Mouse (Mus musculus) kidney, adult 2 months (tissue): ENCODE results near the gene Nmu. TPM values are rescaled to one million over a fixed set of nuclear protein-coding genes. Genes with fewer than 3 reads are reported as not detected.

Source experiments
- DNase-seq: peaks from one replicate; pipeline ENCODE4 v3.0.0; 2021
- H3K27ac ChIP-seq: fragments of 200-500 bp; 2 replicates; pipeline ENCODE4 v1.5.1; 2012; ENCODE audit warnings: low read depth, low read length, control low read depth, inconsistent platforms; ENCODE audit not compliant: insufficient read depth
- H3K27me3 ChIP-seq: fragments of 200-500 bp; replicated peaks from 2 replicates; pipeline ENCODE4 v1.6.1; 2012; ENCODE audit warnings: mild to moderate bottlenecking, moderate library complexity, low read length, inconsistent platforms; ENCODE audit not compliant: control insufficient read depth, insufficient read depth
- H3K36me3 ChIP-seq: fragments of 200-500 bp; 2 replicates; pipeline ENCODE4 v1.6.1; 2012; ENCODE audit warnings: mild to moderate bottlenecking, moderate library complexity, low read length, inconsistent platforms; ENCODE audit not compliant: control insufficient read depth, insufficient read depth
- H3K4me1 ChIP-seq: fragments of 200-500 bp; 2 replicates; pipeline ENCODE4 v1.6.1; 2011; ENCODE audit warnings: low read length; ENCODE audit not compliant: control insufficient read depth, insufficient read depth
- H3K4me3 ChIP-seq: fragments of 200-500 bp; 2 replicates; pipeline ENCODE4 v1.5.1; 2011; ENCODE audit warnings: mild to moderate bottlenecking, low read depth, low read length, control low read depth; ENCODE audit not compliant: insufficient read depth
- CTCF ChIP-seq: fragments of 200-500 bp; conservative IDR thresholded peaks from 2 replicates; pipeline ENCODE4 v1.5.1; 2011; ENCODE audit warnings: low read depth, mild to moderate bottlenecking, control low read depth, low read length, moderate library complexity, mixed read lengths; ENCODE audit not compliant: insufficient read depth, insufficient read length
- POLR2A ChIP-seq: fragments of 200-500 bp; IDR thresholded peaks from one replicate; pipeline ENCODE4 v1.6.1; 2011; ENCODE audit warnings: low read depth, low read length, control low read depth
- WGBS: fragments of 180-500 bp; shearing (Covaris S2); methylation state at CpG from one replicate; pipeline ENCODE4 v1.1.7; 2018; 5-methylcytosine and 5-hydroxymethylcytosine counted together
- polyA plus RNA-seq: library from polyadenylated mRNA; depleted of rRNA; stranded (reverse); fragments of >200 nt; gene quantifications from 2 replicates; pipeline ENCODE4 v1.2.3, GENCODE M21; 2012; rRNA removed

The Nmu gene
- not detected in 2 replicates for polyA plus RNA-seq

DNA sequence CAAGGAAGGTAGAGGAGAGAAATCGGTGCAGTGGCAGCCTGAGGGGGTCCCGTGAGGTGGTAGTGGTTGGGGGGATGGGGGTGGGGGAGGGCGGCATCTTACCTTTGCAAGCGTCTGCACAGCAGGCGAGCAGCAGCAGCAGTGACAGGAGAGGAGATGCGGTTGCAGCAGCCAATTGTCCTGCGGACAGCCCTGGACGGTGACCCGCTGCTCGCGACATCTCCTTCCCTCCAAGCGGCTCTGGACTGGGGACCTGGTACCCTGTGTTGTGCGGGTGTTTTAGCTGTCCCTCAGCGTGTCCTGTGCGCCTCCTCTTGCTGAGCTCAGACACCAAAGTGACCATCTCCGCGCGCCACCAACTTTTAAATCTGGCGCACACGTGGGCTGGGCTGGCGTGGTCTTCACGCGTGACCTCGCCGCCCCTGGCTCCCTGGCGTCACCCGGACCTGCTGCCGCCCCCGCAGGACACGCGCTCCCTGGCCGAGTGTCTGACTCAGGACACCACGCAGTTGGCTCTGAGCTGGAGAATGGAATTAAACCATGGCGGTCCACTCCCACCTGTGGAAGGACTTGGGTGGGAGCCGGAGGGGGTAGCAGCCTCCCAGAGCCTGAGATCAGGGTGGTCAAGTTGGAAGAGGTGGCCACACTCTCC, at the start of gene Nmu:
TSS of gene Nmu (minus strand) at position 336 of the 652 bp plus-strand sequence.
- WGBS = 1% methylated on average over 35 of the region's 35 CpGs
- no peak within 1 kb of the TSS for H3K4me3 ChIP-seq
- no peak for TF ChIP-seq POLR2A
- TF ChIP-seq CTCF = no peak
- no peaks in the 10 kb centered on the region for H3K4me1 ChIP-seq
- no peak for DNase-seq
- peaks cover 2% of the 10 kb centered on the region for H3K27me3 ChIP-seq
- H3K27ac ChIP-seq = no peak within 1 kb of the TSS
- no peaks in the 10 kb centered on the region for H3K36me3 ChIP-seq

GRCm38 (mm10) chr5:76411697-76412096, 48.1 kb upstream of the Nmu start:
- TF ChIP-seq POLR2A = no peak
- TF ChIP-seq CTCF = no peak
- Histone ChIP-seq H3K4me1 (no peaks in the 10 kb centered on the region), H3K36me3 (no peaks in the 10 kb centered on the region), H3K4me3 (no peak overlapping the region), H3K27me3 (no peaks in the 10 kb centered on the region; the same call in 1 of the 2 replicates), H3K27ac (no peak overlapping the region)
- 50% methylated on average over 4 of the region's 4 CpGs for whole genome bisulfite sequencing
- DNase-seq = no peak

DNA sequence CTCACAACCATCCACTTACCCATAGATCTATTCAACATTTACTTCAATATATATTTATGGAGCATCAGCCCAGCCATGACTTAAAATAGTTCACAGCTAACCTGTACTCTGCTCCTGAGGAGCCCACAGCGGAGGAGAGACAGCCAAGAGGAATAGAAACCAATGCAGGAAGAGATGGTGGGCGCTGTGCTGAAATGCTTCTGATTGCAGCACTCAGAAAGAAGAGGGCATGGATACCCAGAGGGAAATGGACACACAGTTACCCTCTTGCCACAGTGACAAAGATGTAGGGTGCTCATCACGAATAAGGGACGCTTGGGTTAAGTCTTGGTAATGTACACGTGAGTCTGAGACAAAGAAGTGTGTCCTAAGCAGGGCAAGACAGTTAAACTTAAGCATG, 30.8 kb upstream of the Nmu start:
- no peak overlapping the region for H3K4me3 ChIP-seq
- 92% methylated on average over 5 of the region's 5 CpGs for WGBS
- TF ChIP-seq CTCF = no peak
- no peak for TF ChIP-seq POLR2A
- H3K36me3 ChIP-seq = no peaks in the 10 kb centered on the region
- no peaks in the 10 kb centered on the region for H3K4me1 ChIP-seq
- no peak overlapping the region for H3K27ac ChIP-seq
- DNase-seq = no peak
- no peaks in the 10 kb centered on the region for H3K27me3 ChIP-seq

- no peak for DNase-seq
- no peak for TF ChIP-seq POLR2A
- no peak for TF ChIP-seq CTCF
- 89% methylated on average over 10 of the region's 10 CpGs for WGBS
- H3K36me3 ChIP-seq = no peaks in the 10 kb centered on the region
- H3K4me1 ChIP-seq = no peaks in the 10 kb centered on the region
- H3K27ac ChIP-seq = no peak overlapping the region
- no peak overlapping the region for H3K4me3 ChIP-seq
- H3K27me3 ChIP-seq = no peaks in the 10 kb centered on the region
These were observed 25.6 kb upstream of the Nmu start for GRCm38 (mm10) chr5:76389041-76389795.

DNA sequence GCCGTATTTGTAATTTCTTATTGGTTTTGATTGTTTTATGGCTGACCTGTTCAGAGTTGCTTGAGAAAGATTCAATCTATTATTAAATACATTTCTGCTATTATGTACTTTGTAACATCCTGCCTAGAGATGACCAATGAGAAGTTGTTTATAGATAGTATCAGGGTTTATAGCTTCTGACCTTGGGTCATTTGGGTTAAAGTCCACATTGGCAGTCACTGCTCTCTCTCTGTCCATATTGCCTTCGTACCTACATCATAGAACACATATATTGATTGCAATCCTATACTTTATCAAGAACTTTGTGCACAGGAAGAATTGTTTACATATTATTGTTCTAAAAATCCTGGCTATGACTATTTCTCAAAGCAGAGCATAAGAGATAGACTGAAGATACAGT, 24.9 kb upstream of the Nmu start:
- Histone ChIP-seq H3K4me3 (no peak overlapping the region), H3K4me1 (no peaks in the 10 kb centered on the region), H3K27me3 (no peaks in the 10 kb centered on the region), H3K27ac (no peak overlapping the region), H3K36me3 (no peaks in the 10 kb centered on the region)
- TF ChIP-seq POLR2A (no peak), CTCF (no peak)
- WGBS = 87% methylated on average over 2 of the region's 2 CpGs
- DNase-seq = no peak

GRCm38 (mm10) chr5:76383673-76384072, 20.1 kb upstream of the Nmu start:
- DNase-seq = no peak
- Histone ChIP-seq H3K27me3 (no peaks in the 10 kb centered on the region; the same call in 1 of the 2 replicates), H3K4me3 (no peak overlapping the region), H3K27ac (no peak overlapping the region), H3K4me1 (no peaks in the 10 kb centered on the region), H3K36me3 (no peaks in the 10 kb centered on the region)
- WGBS = 48% methylated on average over 6 of the region's 6 CpGs
- TF ChIP-seq POLR2A (no peak), CTCF (no peak)

DNA sequence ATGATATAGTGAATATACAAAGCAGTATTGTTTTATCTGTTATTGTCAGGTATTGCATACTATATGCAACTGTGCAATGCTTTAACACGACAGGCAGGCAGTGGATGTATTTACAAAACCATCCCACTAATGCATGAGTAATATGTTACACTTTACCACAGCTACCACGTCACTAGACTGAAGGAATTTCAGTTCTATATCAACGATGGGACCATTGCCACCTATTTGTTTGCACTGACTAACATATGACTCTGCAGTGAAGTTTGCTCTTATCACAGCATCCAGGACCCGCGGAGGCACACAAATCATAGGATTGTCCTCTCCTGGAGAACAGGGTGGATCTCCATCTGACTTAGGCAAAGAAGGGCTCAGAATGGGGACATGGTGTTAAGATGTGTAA, 18.2 kb upstream of the Nmu start:
- Histone ChIP-seq H3K27me3 (no peaks in the 10 kb centered on the region; the same call in 1 of the 2 replicates), H3K4me3 (no peak overlapping the region), H3K4me1 (no peaks in the 10 kb centered on the region), H3K36me3 (no peaks in the 10 kb centered on the region), H3K27ac (no peak overlapping the region)
- DNase-seq = no peak
- TF ChIP-seq CTCF = no peak
- no peak for TF ChIP-seq POLR2A
- 87% methylated on average over 5 of the region's 5 CpGs for WGBS
